Mouse (Mus musculus) hindbrain, postnatal 0 days (tissue): ENCODE results near the gene Slc5a8. TPM values are rescaled to one million over a fixed set of nuclear protein-coding genes. Genes with fewer than 3 reads are reported as not detected.
A peak's percentile ranks its signal among the peaks of the same experiment; 100 is the strongest.

Experiments used
- ATAC-seq: fragments of 200-750 bp; cut with Nextera tagmentation; 2 replicates; pipeline ENCODE4 v1.8.0; 2017; ENCODE audit warnings: mild to moderate bottlenecking, moderate TSS enrichment, moderate library complexity
- DNase-seq: peaks from one replicate; pipeline ENCODE4 v3.0.0-alpha.2; 2015; ENCODE audit warnings: low spot score
- H3K27ac ChIP-seq: fragments of 300-500 bp; sonication (generic); 2 replicates; pipeline ENCODE4 v1.5.1; 2014; ENCODE audit warnings: mild to moderate bottlenecking
- H3K27me3 ChIP-seq: fragments of 300-500 bp; sonication (generic); 2 replicates; pipeline ENCODE4 v1.6.1; 2014; ENCODE audit warnings: low read length, mixed read lengths; ENCODE audit not compliant: insufficient read depth
- H3K36me3 ChIP-seq: fragments of 300-500 bp; sonication (generic); 2 replicates; pipeline ENCODE4 v1.6.1; 2014; ENCODE audit warnings: low read length, mixed read lengths; ENCODE audit not compliant: insufficient read depth
- H3K4me1 ChIP-seq: fragments of 300-500 bp; sonication (generic); 2 replicates; pipeline ENCODE4 v1.6.1; 2014; ENCODE audit warnings: antibody characterized with exemption, low read length, mixed read lengths; ENCODE audit not compliant: insufficient read depth
- H3K4me2 ChIP-seq: fragments of 300-500 bp; sonication (generic); 2 replicates; pipeline ENCODE4 v1.6.1; 2014; ENCODE audit warnings: low read depth, mild to moderate bottlenecking, low read length, moderate library complexity, mixed read lengths
- H3K4me3 ChIP-seq: fragments of 300-500 bp; sonication (generic); 2 replicates; pipeline ENCODE4 v1.5.1; 2014; ENCODE audit warnings: low read length
- H3K9ac ChIP-seq: fragments of 300-500 bp; sonication (generic); replicated peaks from 2 replicates; pipeline ENCODE4 v1.6.1; 2014; ENCODE audit warnings: mild to moderate bottlenecking, low read length, moderate library complexity, mixed read lengths
- H3K9me3 ChIP-seq: fragments of 300-500 bp; sonication (generic); 2 replicates; pipeline ENCODE4 v1.6.1; 2016; ENCODE audit warnings: low read length, mixed read lengths
- CTCF ChIP-seq: IDR thresholded peaks from 2 replicates; pipeline ENCODE4 v1.5.1; 2016; ENCODE audit warnings: antibody characterized with exemption, control low read depth, low read depth
- WGBS: fragments of 180-500 bp; shearing (Covaris S2); extraction: QIAGEN DNeasy Blood & Tissue Kit; methylation state at CpG from one replicate; pipeline ENCODE4 v1.1.7; 2014; 5-methylcytosine and 5-hydroxymethylcytosine counted together
- polyA plus RNA-seq: library from polyadenylated mRNA; unstranded; fragments of >200 nt; fragmentation: Nextera tagmentation; extraction: Ambion mirVana; gene quantifications from 2 replicates; pipeline ENCODE4 v1.2.1, GENCODE M21; 2015
- total RNA-seq: library from RNA; depleted of rRNA; stranded (reverse); fragments of >200 nt; gene quantifications from 2 replicates; pipeline ENCODE4 v1.2.3, GENCODE M21; 2014

The Slc5a8 gene
- total and polyA plus RNA-seq, 2 experiments from 2014 or later, result under 0.01 to 0.15 TPM

GRCm38 (mm10) chr10:88866017-88866416 lies 19.8 kb upstream of the Slc5a8 start:
- TF ChIP-seq CTCF, result no peak
- Histone ChIP-seq H3K27me3 (no peaks in the 10 kb centered on the region), H3K4me2 (no peak overlapping the region), H3K9ac (no peak overlapping the region), H3K27ac (no peak overlapping the region), H3K4me1 (no peaks in the 10 kb centered on the region), H3K9me3 (no peaks in the 10 kb centered on the region), H3K4me3 (no peak overlapping the region), H3K36me3 (no peaks in the 10 kb centered on the region)
- 69% methylated on average over 2 of the region's 2 CpGs for WGBS
- DNase-seq, result no peak
- ATAC-seq, result no peak

DNA sequence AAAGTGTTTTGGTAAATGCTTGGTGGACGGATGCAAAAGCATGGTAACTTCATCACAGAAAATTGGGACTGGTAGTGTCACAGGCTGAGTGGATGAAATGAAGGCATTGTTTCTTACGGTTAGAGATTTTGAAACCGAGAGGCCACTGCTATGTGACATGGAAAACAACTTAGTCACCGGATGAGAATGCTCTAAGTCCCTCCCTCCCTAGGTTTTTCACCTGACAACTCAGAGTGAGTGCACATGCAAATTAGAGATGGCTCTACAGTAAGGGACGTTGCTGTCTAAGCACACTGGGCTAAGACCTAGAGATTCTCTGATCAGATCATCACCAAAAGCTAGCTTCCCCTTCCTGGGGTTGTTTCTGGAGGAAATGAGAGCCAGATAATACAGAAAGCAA lies 10.9 kb upstream of the Slc5a8 start:
- Histone ChIP-seq H3K27me3 (no peaks in the 10 kb centered on the region), H3K36me3 (no peaks in the 10 kb centered on the region)
- no peak for DNase-seq

DNA sequence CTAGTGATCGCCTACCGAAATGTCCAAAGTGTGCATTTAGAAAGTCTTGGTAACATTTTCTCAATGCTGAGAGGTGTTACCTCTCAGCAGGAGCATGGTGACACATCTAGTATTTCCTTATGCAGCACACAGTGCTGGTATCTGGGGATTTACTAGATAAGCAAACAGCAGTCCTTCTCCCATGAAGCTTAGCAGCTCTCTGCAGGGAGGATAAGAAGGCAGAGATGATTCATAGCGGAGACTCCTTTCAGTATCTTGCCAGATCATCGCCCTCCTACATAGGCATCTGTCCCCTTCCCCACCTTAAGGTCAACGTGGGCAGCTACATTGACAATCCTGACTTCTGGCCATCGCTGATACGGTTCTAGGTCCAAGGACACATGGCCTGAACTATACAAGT lies 8.4 kb upstream of the Slc5a8 start:
- no peaks in the 10 kb centered on the region for H3K36me3 ChIP-seq
- 86% methylated on average over 7 of the region's 7 CpGs for WGBS
- H3K27ac ChIP-seq, result no peak overlapping the region
- H3K27me3 ChIP-seq, result no peaks in the 10 kb centered on the region
- DNase-seq (no peak), ATAC-seq (no peak)
- TF ChIP-seq CTCF, result no peak
- H3K9me3 ChIP-seq, result no peaks in the 10 kb centered on the region
- no peak overlapping the region for H3K9ac ChIP-seq
- H3K4me1 ChIP-seq, result no peaks in the 10 kb centered on the region
- H3K4me2 ChIP-seq, result no peak overlapping the region
- H3K4me3 ChIP-seq, result no peak overlapping the region

More for the DNA sequence above, 10.9 kb upstream of the Slc5a8 start:
- H3K9me3 ChIP-seq, result no peaks in the 10 kb centered on the region
- no peaks in the 10 kb centered on the region for H3K4me1 ChIP-seq
- H3K27ac ChIP-seq, result no peak overlapping the region
- ATAC-seq, result no peak
- no peak for TF ChIP-seq CTCF
- H3K9ac ChIP-seq, result no peak overlapping the region
- H3K4me2 ChIP-seq, result no peak overlapping the region
- 73% methylated on average over 5 of the region's 5 CpGs for WGBS
- no peak overlapping the region for H3K4me3 ChIP-seq

DNA sequence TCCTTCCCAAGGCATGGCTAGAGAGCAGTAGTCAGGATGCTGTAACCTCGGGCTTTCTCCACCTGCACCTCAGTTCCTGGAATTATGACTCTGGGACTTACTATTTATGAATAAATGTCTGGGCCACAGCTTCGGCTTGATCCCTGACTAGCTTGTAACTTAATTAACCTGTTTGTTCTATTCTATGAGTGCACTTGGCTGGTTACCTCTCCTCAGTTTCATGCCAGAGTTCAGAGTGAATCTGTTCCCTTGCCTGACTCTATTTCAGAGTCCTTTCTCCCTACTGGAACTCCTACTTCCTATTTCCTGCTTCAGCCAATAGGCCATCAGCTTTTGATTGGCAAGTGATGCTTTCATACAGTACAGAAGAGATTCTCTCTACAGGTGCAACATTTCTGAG lies 2.1 kb upstream of the Slc5a8 start:
- no peak overlapping the region for H3K27ac ChIP-seq
- no peaks in the 10 kb centered on the region for H3K36me3 ChIP-seq
- 88% methylated on average over 2 of the region's 2 CpGs for WGBS
- H3K9me3 ChIP-seq, result no peaks in the 10 kb centered on the region
- no peak overlapping the region for H3K4me2 ChIP-seq
- H3K9ac ChIP-seq, result no peak overlapping the region
- peaks cover 6% of the 10 kb centered on the region; the same call in 1 of the 2 replicates for H3K4me1 ChIP-seq
- DNase-seq (no peak), ATAC-seq (no peak)
- TF ChIP-seq CTCF, result no peak
- no peak overlapping the region for H3K4me3 ChIP-seq
- H3K27me3 ChIP-seq, result peaks cover 10% of the 10 kb centered on the region

DNA sequence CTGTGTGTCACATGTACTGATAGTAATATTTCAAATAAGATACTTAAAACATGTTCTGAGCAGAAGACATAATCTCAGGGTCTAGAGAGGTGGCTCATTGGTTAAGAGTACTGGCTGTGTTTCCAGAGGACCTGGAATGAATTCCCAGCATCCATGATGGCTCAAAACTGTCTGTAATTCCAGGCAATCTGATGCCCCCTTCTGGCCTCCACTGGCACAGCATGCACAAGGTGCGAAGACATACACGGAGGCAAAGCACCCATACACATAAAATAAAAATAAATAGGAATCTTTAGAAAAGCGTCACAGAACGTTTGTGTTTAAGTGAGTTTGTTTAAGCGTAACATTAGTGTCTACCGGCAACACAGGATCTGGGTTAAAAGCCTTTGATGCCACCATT lies 956 bp upstream of the Slc5a8 start:
- no peak for TF ChIP-seq CTCF
- no peaks in the 10 kb centered on the region for H3K36me3 ChIP-seq
- H3K4me3 ChIP-seq, result no peak overlapping the region
- DNase-seq, result no peak
- 85% methylated on average over 6 of the region's 6 CpGs for WGBS
- no peaks in the 10 kb centered on the region for H3K9me3 ChIP-seq
- ATAC-seq, result no peak
- H3K27ac ChIP-seq, result no peak overlapping the region
- peaks cover 6% of the 10 kb centered on the region; the same call in 1 of the 2 replicates for H3K4me1 ChIP-seq
- no peak overlapping the region for H3K9ac ChIP-seq
- H3K27me3 ChIP-seq, result peaks cover 10% of the 10 kb centered on the region
- no peak overlapping the region for H3K4me2 ChIP-seq

DNA sequence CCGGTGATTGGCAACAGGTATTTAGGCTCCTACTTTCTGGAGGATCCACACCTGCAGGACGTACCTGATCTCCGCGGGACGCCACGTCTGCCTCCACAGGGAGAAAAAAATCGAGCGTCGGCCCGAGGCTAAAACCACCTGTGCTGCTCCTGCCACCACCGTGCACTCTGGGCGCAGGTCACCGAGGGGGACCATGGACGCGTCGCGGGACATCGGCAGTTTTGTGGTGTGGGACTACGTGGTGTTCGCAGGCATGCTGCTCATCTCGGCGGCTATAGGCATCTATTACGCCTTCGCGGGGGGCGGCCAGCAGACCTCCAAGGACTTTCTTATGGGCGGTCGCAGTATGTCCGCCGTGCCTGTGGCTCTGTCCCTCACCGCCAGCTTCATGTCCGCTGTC lies 322 bp downstream of the Slc5a8 start:
- Histone ChIP-seq H3K27ac (no peak overlapping the region), H3K9me3 (no peaks in the 10 kb centered on the region), H3K4me3 (peak overlapping the region; percentile 39), H3K9ac (no peak overlapping the region; the same call in 1 of the 2 replicates), H3K36me3 (no peaks in the 10 kb centered on the region), H3K4me1 (peaks cover 6% of the 10 kb centered on the region; the same call in 1 of the 2 replicates), H3K27me3 (peaks cover 10% of the 10 kb centered on the region), H3K4me2 (peak overlapping the region; percentile 80)
- no peak for DNase-seq
- 3% methylated on average over 32 of the region's 32 CpGs for WGBS
- no peak for TF ChIP-seq CTCF
- ATAC-seq, result no peak; the same call in 1 of the 2 replicates

GRCm38 (mm10) chr10:88888376-88888775 lies 2.6 kb downstream of the Slc5a8 start:
- Histone ChIP-seq H3K4me1 (peaks cover 6% of the 10 kb centered on the region; the same call in 1 of the 2 replicates), H3K27me3 (peaks cover 10% of the 10 kb centered on the region), H3K36me3 (no peaks in the 10 kb centered on the region), H3K27ac (no peak overlapping the region), H3K4me2 (no peak overlapping the region), H3K9ac (no peak overlapping the region), H3K9me3 (no peaks in the 10 kb centered on the region), H3K4me3 (no peak overlapping the region)
- DNase-seq, result no peak
- no peak for ATAC-seq
- TF ChIP-seq CTCF, result no peak
- 64% methylated on average over 2 of the region's 2 CpGs for WGBS
